In the genomic region with DNA sequence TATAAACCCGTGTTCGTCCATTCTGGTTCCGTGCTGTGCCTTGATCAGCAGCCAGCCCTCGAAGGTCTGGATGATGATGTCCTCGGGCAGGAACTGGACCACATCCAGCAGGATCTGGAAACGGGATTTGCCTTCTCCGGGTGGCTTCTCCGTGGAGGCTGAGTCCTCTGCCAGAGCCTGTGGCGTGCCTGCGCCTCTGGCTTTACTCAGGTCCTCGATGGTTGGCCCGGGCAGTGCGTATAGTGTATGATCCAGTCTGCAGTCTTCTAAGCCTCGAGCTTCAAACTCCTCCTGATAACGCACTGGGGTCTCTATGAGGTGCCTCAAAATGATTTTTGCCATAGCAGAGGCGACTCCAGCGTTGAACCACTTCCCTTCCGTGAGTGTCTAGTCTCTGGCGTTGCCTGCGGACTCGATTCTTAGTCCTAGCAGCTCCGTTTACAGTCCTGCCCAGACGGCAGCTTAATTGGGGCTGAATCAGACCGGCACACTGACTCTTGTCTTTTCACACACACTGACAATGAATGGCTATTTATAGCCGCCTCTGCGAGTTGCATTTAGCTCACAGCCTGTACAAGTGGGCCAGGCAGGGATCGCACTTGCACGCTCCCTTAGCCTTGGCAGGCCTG, we compare ENCODE assay signal across 11 mouse cellular contexts. TPM values are rescaled to one million over a fixed set of nuclear protein-coding genes. Genes with fewer than 3 reads are reported as not detected.
A peak's percentile ranks its signal among the peaks of the same experiment; 100 is the strongest.
DNase-seq lines count a peak whose midpoint lies in the region; ATAC-seq and TF ChIP-seq lines count a peak whose summit lies in the region.
"Had no signal": no experiment of that assay in that cellular context is flagged by ENCODE, and none has a peak within 500 bp of the region (broad histone marks: within the 10 kb centered on the region; RNA-seq: fewer than 3 reads in every experiment).

Gene Hspb3, minus strand, starts transcription at position 526 of the 629 bp plus-strand sequence.

- no peak for TF ChIP-seq POLR2A in small intestine, adult 2 months (IDR thresholded peaks at IDR 0.05; ENCODE audit: low read depth, low read length)
- TF ChIP-seq POLR2A in kidney, adult 2 months (IDR thresholded peaks at IDR 0.05; ENCODE audit: low read depth, low read length), result no peak

- H3K4me2 ChIP-seq in midbrain, embryonic 12.5 days (replicated peaks), result no peak within 1 kb of the TSS
- H3K4me2 ChIP-seq in midbrain, embryonic 11.5 days, result no peak within 1 kb of the TSS

- H3K9me3 ChIP-seq in midbrain, embryonic 12.5 days, result no peaks in the 10 kb centered on the region
- H3K9me3 ChIP-seq in midbrain, embryonic 11.5 days (ENCODE audit: control insufficient read depth, low read length), result no peaks in the 10 kb centered on the region
- no peaks in the 10 kb centered on the region for H3K9me3 ChIP-seq in heart, embryonic 10.5 days

- no peak for DNase-seq in midbrain, embryonic 11.5 days (ENCODE audit: low spot score, missing footprints)
- peak; percentile 19 for DNase-seq in embryo, embryonic 9.5 days (ENCODE audit: extremely low spot score)
- DNase-seq in heart, embryonic 10.5 days (ENCODE audit: low spot score), result peak; percentile 91
- DNase-seq in left cerebral cortex, postnatal 4 days, result peak; percentile 96
- no peak for DNase-seq in urinary bladder, adult 18-20 months (ENCODE audit: low spot score in 2 of 2)
- no peak for DNase-seq in kidney, adult 2 months

- ATAC-seq in midbrain, embryonic 12.5 days (ENCODE audit: low FRiP score, low read depth), result peak; percentile 52; the same call in 1 of the 2 replicates
- no peak for ATAC-seq in midbrain, embryonic 11.5 days (ENCODE audit: low FRiP score)

- no peaks in the 10 kb centered on the region for H3K27me3 ChIP-seq in midbrain, embryonic 12.5 days
- H3K27me3 ChIP-seq in midbrain, embryonic 11.5 days (ENCODE audit: control insufficient read depth, insufficient read depth, low read length), result no peaks in the 10 kb centered on the region
- no peaks in the 10 kb centered on the region for H3K27me3 ChIP-seq in heart, embryonic 10.5 days (ENCODE audit: insufficient read depth, poor library complexity, severe bottlenecking)
- 0 out of 2 replicates have a peak, but pooled peaks cover 2% of the 10 kb centered on the region for H3K27me3 ChIP-seq in small intestine, adult 2 months (ENCODE audit: control insufficient read depth, insufficient read depth, low read length)
- H3K27me3 ChIP-seq in kidney, adult 2 months (replicated peaks; ENCODE audit: control insufficient read depth, insufficient read depth, low read length), result no peaks in the 10 kb centered on the region

- no peak for TF ChIP-seq CTCF in small intestine, adult 2 months (IDR thresholded peaks at IDR 0.05; ENCODE audit: extremely low read depth, insufficient read length, insufficient replicate concordance, low read depth, low read length)
- no peak for TF ChIP-seq CTCF in kidney, adult 2 months (conservative IDR thresholded peaks at IDR 0.05; ENCODE audit: insufficient read depth, insufficient read length, low read depth, low read length)

- peaks cover 9% of the 10 kb centered on the region; the same call in 1 of the 2 replicates for H3K4me1 ChIP-seq in midbrain, embryonic 12.5 days
- no peaks in the 10 kb centered on the region for H3K4me1 ChIP-seq in midbrain, embryonic 11.5 days (ENCODE audit: control insufficient read depth, insufficient read depth, low read length)
- H3K4me1 ChIP-seq in heart, embryonic 10.5 days, result peaks cover 23% of the 10 kb centered on the region
- no peaks in the 10 kb centered on the region for H3K4me1 ChIP-seq in small intestine, adult 2 months (ENCODE audit: control insufficient read depth, insufficient read depth, insufficient read length, low read length)
- no peaks in the 10 kb centered on the region for H3K4me1 ChIP-seq in kidney, adult 2 months (ENCODE audit: control insufficient read depth, insufficient read depth, low read length)

- intact Hi-C loops in left cerebral cortex, postnatal 4 days (cut with DNase I), result no loop called here

- WGBS in midbrain, embryonic 12.5 days, result 73% methylated on average over 28 of the region's 28 CpGs
- WGBS in midbrain, embryonic 11.5 days, result 82% methylated on average over 28 of the region's 28 CpGs
- 42% methylated on average over 28 of the region's 28 CpGs for whole genome bisulfite sequencing in heart, embryonic 10.5 days
- 68% methylated on average over 28 of the region's 28 CpGs for WGBS in small intestine, adult 2 months
- WGBS in kidney, adult 2 months, result 67% methylated on average over 28 of the region's 28 CpGs

- no peak within 1 kb of the TSS for H3K4me3 ChIP-seq in midbrain, embryonic 12.5 days
- no peak within 1 kb of the TSS for H3K4me3 ChIP-seq in midbrain, embryonic 11.5 days (ENCODE audit: low read depth, low read length)
- H3K4me3 ChIP-seq in heart, embryonic 10.5 days, result peak within 1 kb of the TSS; percentile 63
- H3K4me3 ChIP-seq in small intestine, adult 2 months (ENCODE audit: low read depth, low read length), result peak within 1 kb of the TSS; percentile 5; the same call in 1 of the 2 replicates
- H3K4me3 ChIP-seq in kidney, adult 2 months (ENCODE audit: insufficient read depth, low read depth, low read length), result no peak within 1 kb of the TSS

- no peaks in the 10 kb centered on the region for H3K36me3 ChIP-seq in midbrain, embryonic 12.5 days
- no peaks in the 10 kb centered on the region for H3K36me3 ChIP-seq in midbrain, embryonic 11.5 days (ENCODE audit: control insufficient read depth, insufficient read depth, low read length)
- H3K36me3 ChIP-seq in heart, embryonic 10.5 days, result no peaks in the 10 kb centered on the region
- no peaks in the 10 kb centered on the region for H3K36me3 ChIP-seq in small intestine, adult 2 months (ENCODE audit: control insufficient read depth, insufficient read depth, low read length)
- no peaks in the 10 kb centered on the region for H3K36me3 ChIP-seq in kidney, adult 2 months (ENCODE audit: control insufficient read depth, insufficient read depth, low read length)

- no peak within 1 kb of the TSS for H3K27ac ChIP-seq in midbrain, embryonic 12.5 days (replicated peaks)
- no peak within 1 kb of the TSS for H3K27ac ChIP-seq in midbrain, embryonic 11.5 days (ENCODE audit: low read depth, low read length)
- H3K27ac ChIP-seq in heart, embryonic 10.5 days, result peak within 1 kb of the TSS; percentile 91
- no peak within 1 kb of the TSS for H3K27ac ChIP-seq in small intestine, adult 2 months (ENCODE audit: insufficient read depth, low read depth, low read length)
- H3K27ac ChIP-seq in kidney, adult 2 months (ENCODE audit: insufficient read depth, low read depth, low read length), result no peak within 1 kb of the TSS

- H3K9ac ChIP-seq in midbrain, embryonic 12.5 days (replicated peaks), result no peak within 1 kb of the TSS
- no peak within 1 kb of the TSS for H3K9ac ChIP-seq in midbrain, embryonic 11.5 days (ENCODE audit: low read length)

RNA-seq across cellular contexts. Expression of gene Hspb3, which starts in this region (rescaled TPM):
- 0.31 TPM in 1 of 2 replicates, not detected in the other for polyA plus RNA-seq in midbrain, embryonic 12.5 days (2016; fragmentation: Nextera tagmentation; extraction: Ambion mirVana)
- not detected in 2 replicates for polyA plus RNA-seq in midbrain, embryonic 11.5 days (2014; fragmentation: Nextera tagmentation; extraction: Ambion mirVana)
- polyA plus RNA-seq in heart, embryonic 10.5 days (2016; fragmentation: Nextera tagmentation; extraction: Ambion mirVana), result 42.9 and 76.4 TPM in 2 replicates
- total RNA-seq in left cerebral cortex, postnatal 4 days (2021), result 10 to 100 TPM; 13.4 to 16.4 TPM
- not detected in 2 replicates for polyA plus RNA-seq in small intestine, adult 2 months (2012; rRNA removed)
- 0.55 TPM in 1 of 2 replicates, not detected in the other for polyA plus RNA-seq in kidney, adult 2 months (2012; rRNA removed)
- total RNA-seq: MEL; neutrophil, adult 5-6 weeks had no signal
- polyA plus RNA-seq: gonadal fat pad, adult 2 months had no signal

Comparison
In these comparisons a context has a peak if more than half of its experiments do, and no peak if none do; other contexts are left out.
1. RNA of gene Hspb3 (polyA plus RNA-seq): 42.9 to 76.4 TPM in heart, embryonic 10.5 days; 0.55 TPM in kidney, adult 2 months, 0.31 TPM in midbrain, embryonic 12.5 days, not detected in midbrain, embryonic 11.5 days and not detected in small intestine, adult 2 months; every median in the first group is over 10 times any median in the second.
2. Peak in ATAC-seq in midbrain, embryonic 12.5 days; RNA of the gene not detected or under 1 TPM.
3. H3K4me3 ChIP-seq: peak in heart, embryonic 10.5 days (single experiment) and small intestine, adult 2 months (single experiment); none in midbrain, embryonic 12.5 days (single experiment), midbrain, embryonic 11.5 days (single experiment) and kidney, adult 2 months (single experiment).
4. DNase-seq: peak in embryo, embryonic 9.5 days (single experiment), heart, embryonic 10.5 days (single experiment) and left cerebral cortex, postnatal 4 days (single experiment); none in midbrain, embryonic 11.5 days (single experiment), urinary bladder, adult 18-20 months (0 of 2) and kidney, adult 2 months (single experiment).